Mouse (Mus musculus) cerebellum, adult 11 months (tissue): Measurements from ENCODE around the gene Gm45208.
"Not testable (repeated sequence)": the region's sequence is repeated elsewhere in the genome, so short reads cannot be mapped to it uniquely, and the experiment has no call there.

ENCODE experiments used
- DNase-seq: peaks from one replicate; pipeline ENCODE4 v3.0.0; 2022

Gm45208 gene

DNA sequence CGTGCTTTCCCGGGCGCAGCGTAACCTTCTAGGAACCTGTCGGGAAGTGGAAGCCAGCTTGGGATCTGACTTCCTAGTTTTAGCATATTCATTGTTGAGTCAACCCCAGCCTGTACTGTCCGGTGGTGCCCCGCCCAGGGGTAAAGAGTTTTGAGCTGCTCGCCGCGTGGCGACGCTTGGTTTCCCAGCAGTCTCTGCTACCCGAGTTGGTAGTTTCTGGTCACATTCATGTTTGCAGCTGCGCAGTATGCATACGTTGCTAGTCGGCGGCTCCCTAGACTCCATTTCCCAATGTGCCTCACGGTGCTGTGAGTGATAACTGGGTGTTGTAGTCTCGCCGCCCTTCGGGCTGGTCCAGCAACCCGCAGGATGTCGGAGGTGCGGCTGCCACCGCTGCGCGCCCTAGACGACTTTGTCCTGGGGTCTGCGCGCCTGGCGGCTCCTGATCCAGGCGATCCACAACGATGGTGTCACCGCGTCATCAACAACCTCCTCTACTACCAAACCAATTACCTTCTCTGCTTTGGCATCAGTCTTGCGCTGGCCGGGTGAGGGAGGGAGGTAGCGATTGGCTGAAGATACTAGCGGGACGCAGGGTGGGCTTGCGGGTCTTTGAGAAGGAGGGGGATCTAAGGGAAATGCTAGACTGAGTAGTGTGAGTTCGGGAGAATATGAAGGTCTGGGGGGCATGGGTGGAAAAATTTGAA is 6.3 kb downstream of the Gm45208 start, which contains the start of gene Praf2:
TSS of gene Praf2 (plus strand) at position 225 of the 707 bp plus-strand sequence.
- peak; percentile 68 for DNase-seq

- DNase-seq = no peak
Observed at GRCm38 (mm10) chrX:7728922-7729265, 6.8 kb downstream of the Gm45208 start.

GRCm38 (mm10) chrX:7733571-7734156 is 11.6 kb downstream of the Gm45208 start:
- no peak for DNase-seq

GRCm38 (mm10) chrX:7739336-7740081 is 17.5 kb downstream of the Gm45208 start:
- peak; percentile 81 for DNase-seq

DNA sequence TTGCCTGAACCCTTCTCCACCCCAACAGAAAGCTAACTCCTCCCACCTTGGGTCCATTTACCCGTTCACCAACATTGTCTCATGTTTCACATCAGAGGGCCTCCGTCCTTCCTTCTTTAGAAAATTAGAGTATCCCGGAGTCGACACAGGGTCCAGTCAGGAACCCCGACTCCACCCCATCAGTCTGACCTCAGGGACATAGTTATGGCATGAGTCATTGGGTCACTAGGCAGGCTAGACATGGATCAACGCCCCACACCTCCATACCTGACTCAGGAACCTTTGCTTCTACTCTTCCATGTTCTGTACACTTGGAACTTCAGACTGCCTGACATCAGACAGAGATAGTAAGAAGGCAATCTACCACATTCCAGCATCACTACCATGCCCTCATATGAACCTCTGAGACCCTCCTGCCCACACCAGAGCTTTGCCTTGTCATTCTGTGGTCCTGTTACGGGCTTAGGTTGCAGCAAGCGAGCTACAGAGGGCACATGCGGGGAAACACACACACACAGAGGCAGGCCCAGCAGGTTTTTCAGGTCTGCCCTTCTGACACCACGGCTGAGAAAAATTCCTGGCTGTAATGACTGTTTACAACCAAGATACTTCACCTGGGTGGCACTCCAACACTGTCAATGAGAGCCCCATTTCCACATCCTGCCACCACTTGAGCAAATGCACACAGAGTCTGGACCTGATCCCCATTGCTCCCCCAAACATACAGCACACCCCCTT is 18.2 kb downstream of the Gm45208 start:
- no peak for DNase-seq

DNA sequence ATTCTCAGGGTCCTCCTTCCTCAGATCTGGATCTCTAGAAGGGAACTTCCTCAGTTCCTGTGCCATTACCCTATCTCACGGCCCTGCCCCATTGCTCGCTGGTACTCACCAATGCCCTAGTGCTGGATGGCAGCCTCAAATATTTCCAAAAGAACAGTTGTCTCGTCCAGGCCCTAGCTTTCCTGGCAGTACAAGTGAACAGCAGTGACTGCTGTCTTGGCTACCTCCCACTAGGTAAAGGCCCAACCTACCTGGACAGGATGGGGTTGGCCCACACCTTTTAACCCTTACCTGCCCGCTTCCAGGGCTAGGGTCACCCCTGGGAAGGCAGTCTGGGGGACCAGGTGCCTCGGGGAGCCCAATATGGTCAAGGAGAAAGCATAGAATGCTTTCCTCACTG is 19.1 kb downstream of the Gm45208 start:
- DNase-seq = peak; percentile 48

- DNase-seq = no peak
Observed at GRCm38 (mm10) chrX:7743470-7743869, 21.4 kb downstream of the Gm45208 start.

DNA sequence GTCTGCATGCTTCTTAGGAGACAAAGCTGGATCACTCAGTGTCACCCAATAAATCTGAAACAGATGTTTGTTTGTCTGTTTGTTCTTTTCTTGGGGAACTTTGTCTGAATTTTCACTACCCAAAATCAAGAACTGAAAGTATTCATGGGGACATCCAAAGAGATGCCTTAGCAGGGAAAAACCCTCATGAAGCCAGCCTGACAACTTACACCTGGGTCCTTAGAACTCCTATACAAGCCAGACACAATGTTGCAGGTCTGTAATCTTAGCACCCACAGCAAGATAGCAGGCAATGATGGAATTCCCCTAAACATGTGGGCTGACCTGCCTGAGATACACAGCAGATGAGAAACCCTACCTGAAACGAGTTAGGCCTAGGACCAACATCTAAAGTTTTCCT is 22.9 kb downstream of the Gm45208 start:
- no peak for DNase-seq

DNA sequence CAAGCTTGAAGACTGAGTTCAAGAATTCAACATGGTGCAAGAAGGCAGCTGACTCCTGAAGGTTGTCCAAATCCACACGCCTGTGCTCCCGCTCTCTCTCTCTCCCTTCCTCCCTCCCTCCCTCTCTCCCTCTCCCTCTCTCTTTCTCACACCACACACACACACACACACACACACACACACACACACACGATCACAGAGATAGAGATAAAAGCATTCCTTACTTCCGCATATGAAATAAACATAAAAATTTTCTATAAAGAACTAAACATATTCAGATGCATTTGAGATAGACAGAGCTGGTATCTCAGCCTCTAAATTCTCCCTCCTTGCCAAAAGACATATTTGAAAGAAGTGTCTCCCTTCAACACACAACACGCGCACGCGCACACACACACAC is 23.4 kb downstream of the Gm45208 start:
- no peak for DNase-seq

DNA sequence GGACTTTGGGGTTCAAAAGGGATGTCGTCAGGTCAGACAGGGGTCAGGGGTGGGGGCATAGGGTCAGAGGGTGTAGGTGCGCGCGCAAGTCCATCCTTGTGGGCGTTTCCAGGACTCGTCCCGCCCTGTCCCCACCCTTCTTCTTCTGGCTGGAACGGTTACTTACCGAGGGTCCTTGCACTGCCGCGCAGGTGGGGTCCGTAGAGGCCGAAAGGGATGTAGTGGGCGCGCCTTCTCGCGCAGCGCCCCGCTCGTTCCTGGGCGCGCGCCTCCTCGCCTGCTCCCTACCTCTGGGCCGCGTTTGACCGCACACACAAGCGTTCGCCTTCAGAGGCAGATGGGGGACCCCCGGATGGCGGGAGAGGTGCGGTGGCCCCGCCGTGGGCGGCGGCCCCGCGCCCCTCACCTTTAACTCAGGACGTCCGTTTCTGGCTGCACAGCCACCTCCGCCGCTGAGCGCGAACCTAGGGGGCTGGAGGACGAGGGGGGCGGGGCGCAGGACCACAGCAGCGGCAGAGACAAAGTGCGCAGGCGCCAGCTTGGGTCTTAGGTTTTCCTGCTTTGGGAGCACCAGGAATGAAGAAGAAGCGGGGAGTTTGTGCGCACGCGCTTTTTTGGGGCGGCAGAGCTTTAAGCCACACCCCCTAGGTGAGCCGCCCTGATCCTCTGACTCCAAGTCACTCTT is 28.5 kb downstream of the Gm45208 start, which contains the start of gene Ccdc120:
TSS of gene Ccdc120 (minus strand) at position 474 of the 685 bp plus-strand sequence.
- DNase-seq = peak; percentile 77

DNA sequence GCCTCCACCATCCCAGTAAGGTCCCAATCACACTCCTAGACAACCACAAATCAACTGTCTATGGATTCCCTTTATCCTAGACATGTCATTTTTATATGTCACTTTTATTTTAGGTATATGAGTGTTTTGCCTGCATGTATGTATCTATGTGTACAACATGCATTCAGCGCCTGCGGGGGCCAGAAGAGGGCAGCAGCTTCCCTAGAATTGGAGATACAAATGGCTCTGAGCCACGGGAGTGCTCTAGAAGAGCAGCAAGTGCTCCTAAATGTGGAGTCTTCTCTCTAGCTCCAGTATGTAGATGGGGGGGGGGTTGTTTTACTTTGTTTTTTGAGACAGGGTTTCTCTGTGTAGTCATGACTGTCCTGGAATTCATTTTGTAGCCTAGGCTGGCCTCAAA is 31.6 kb downstream of the Gm45208 start:
- not testable (repeated sequence) for DNase-seq

DNA sequence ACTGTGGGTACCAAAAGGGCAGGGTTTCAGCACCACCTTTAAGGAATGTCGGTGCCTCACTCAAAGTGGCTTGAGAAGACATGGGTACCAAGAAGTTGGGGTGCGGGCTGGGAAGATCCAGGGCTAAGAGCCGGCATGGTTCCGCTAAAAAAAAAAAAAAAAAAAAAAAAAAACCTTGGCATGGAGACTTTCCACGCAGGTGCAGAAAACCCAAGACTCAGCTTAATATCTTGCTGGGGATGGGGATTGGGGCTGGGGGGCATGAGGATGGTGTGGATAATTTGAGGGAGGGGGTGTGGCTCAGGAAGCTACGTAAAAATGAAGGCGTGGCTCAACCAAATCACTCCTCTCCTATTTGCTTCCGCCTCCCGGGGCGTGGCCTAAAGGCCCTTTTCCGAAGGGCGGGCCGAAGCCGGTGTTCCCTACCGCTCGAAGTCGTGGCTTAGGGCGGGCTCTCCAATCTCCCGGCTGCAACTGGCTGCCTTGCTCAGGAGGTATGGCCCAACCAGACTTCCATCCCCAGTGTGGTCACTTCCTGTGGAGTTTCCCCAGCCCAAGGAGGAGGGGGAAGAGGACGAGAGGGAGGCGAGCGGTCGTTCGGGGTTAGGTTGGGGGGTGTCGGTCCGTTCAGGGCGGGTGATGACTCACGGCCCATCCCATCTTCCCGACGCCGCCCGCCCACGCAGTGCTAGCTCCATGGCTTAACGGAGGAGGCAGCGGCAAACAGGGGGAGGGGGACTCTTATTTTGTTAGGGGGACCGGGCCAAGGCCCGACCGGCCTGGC is 40.3 kb downstream of the Gm45208 start, which contains the start of gene Tfe3:
TSS of gene Tfe3 (plus strand) at position 424 of the 784 bp plus-strand sequence.
- peak; percentile 89 for DNase-seq

DNA sequence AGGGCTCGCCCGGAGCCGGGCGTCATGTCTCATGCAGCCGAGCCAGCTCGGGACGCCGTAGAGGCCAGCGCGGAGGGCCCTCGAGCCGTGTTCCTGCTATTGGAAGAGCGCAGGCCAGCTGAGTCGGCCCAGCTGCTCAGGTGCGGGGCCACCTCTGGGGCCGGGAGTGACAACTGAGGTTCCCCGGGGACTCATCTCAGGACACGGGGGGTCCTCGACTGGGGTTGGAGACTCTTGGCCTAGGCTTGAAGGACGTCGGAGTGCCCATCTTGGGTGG is 40.8 kb downstream of the Gm45208 start:
- DNase-seq = no peak

DNA sequence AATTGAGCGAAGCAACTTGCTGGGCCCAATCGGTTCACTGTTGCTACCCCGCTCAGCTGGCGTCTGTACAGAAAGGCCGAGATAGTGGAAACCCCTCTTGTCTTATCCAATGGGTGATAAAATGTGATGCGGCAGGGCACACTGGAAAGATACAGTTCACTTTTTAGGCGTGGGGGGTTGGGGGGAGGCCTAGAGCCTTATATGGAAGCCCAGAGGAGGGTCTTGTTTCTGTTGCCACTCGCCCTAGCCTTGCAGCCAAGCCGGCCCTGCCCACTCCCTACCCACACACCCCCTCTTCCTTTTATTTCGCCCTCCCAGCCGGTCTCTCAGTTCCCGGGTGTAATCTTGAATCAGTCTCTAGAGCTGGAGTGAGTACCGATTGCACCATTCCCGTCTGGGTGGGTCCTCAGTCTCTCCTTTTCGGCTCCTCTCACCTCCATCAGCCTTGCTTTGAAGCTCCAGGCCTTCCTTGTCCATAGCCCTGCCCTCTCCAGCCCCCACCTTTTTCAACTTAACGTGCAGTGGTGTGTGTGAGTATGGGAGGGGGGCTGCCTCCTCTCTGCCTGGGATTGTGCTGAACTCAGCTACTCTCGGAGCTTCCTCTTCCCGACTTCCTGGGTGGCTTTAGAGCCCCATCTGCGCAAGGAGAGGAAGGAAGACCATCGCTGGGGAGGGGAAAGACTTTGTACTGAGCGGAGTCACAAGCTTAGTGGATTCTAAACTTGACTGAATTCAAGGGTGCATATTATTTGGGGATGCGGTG is 41.8 kb downstream of the Gm45208 start:
- DNase-seq = no peak

GRCm38 (mm10) chrX:7764657-7765280 is 42.7 kb downstream of the Gm45208 start:
- DNase-seq = no peak

- DNase-seq = no peak
Observed at GRCm38 (mm10) chrX:7765281-7765670, 43.2 kb downstream of the Gm45208 start.

GRCm38 (mm10) chrX:7765764-7766163 is 43.7 kb downstream of the Gm45208 start:
- no peak for DNase-seq

DNA sequence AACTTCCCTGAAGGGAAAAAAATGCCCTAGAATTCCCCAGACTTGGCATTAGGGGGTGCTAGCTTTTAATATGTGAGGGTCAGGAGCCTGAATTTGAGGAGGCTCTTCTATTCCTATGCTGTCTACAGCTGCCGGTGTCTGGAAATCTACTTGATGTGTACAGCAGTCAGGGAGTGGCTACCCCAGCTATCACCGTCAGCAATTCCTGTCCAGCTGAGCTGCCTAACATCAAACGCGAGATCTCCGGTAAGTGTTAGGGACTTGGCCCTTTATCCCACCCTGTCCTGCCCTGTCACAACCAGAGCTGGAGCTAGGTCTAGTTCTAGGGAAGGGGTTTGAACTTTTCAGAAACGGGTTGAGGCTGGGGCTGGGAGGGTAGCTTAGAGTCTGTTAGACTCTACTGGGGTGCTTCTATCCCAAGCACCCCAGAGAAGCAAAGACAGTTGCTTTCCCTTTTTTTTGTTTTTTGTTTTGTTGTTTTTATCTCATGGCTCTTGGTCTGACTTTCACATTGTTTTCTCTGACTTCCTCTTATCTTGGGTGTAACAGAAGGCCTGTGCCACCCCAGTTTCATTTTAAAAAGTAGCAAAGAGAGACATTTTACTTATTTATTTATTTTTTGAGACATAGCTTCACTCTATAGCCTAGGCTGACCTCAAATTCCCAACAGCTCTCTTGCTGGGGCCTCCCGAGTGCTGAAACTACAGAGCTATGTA is 47.4 kb downstream of the Gm45208 start:
- no peak for DNase-seq

- DNase-seq = no peak
Observed at GRCm38 (mm10) chrX:7772766-7773165, 50.7 kb downstream of the Gm45208 start.
